Mouse (Mus musculus) erythroid progenitor cell, adult 5-6 weeks (primary cell): Measurements from ENCODE around the gene Ptgs2. TPM values are rescaled to one million over a fixed set of nuclear protein-coding genes. Genes with fewer than 3 reads are reported as not detected.

ENCODE experiments used
- ATAC-seq: replicated peaks from 2 replicates; pipeline ENCODE4 v1.8.0; 2016; ENCODE audit warnings: moderate number of reproducible peaks, mild to moderate bottlenecking, moderate TSS enrichment, inconsistent platforms; ENCODE audit not compliant: poor library complexity, low FRiP score, severe bottlenecking
- total RNA-seq, 2 experiments: library from RNA; stranded (forward) in 1 of 2; stranded (reverse) in 1 of 2; fragments of 150-400 nt in 1 of 2; fragments of 186-747, 209-891 nt in 1 of 2; gene quantifications; 2 replicates each; pipeline versions ENCODE4 v1.2.3 to v1.2.4; 2015 to 2017; ENCODE audit warnings: low replicate concordance in 2 of 2

Gene Ptgs2
- total RNA-seq (2015; ENCODE audit: low replicate concordance) (0.72 and 2.1 TPM in 2 replicates), total RNA-seq (2017; ENCODE audit: low replicate concordance) (0.39 and 0.91 TPM in 2 replicates)

DNA sequence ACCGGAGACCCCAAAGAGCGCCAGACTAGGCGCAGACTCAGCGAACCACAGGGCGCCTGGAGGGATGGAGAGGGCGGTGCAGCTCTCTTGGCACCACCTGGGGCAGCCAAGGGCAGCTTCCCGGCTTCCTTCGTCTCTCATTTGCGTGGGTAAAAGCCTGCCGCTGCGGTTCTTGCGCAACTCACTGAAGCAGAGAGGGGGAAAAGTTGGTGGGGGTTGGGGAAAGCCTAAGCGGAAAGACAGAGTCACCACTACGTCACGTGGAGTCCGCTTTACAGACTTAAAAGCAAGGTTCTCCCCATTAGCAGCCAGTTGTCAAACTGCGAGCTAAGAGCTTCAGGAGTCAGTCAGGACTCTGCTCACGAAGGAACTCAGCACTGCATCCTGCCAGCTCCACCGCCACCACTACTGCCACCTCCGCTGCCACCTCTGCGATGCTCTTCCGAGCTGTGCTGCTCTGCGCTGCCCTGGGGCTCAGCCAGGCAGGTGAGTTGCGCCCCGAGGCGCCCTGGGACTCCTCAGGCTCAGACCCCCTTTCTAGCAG, at the start of gene Ptgs2:
TSS of gene Ptgs2 (plus strand) at position 242 of the 544 bp plus-strand sequence.
- ATAC-seq, result no peak

DNA sequence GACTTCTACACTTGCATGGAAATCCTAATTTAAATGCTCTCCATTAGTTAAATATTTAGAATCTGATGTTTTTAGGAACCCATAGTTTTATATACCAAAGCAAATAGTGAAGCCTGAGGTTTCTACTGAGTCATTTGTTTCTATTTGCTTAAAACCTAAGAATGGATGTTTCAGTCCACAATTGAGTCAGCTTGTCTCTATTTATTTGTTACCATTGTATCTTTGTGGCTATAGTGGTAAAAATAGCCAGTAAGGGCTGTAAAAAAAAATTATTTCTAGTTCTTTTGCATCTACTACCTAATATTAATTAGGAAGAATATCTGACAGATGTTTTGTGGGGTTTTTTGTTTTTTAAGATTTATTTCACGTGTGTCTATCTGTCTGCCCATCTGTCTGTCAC, 49.6 kb upstream of the Ptgs2 start:
- no peak for ATAC-seq

- ATAC-seq, result no peak
Observed at GRCm38 (mm10) chr1:150065684-150066083, 34.1 kb upstream of the Ptgs2 start.

DNA sequence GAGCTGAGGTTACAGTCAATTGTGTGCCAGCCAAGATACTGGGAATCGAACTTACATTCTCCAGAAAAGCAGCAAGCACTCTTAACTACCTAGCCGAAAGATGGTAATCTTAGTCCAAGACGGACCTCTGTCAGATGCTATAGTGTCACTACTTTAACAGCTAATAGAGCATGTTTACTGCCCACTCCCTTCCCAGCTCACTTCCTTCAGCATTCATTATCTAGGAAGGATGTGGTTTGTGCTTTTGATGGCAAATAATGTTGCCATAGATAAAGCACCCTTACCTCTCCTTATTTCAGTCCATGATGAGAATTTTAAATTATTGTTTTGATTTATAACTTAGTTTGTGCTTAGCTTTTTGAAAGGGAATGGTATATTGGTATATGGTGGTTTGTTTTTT, 27.0 kb upstream of the Ptgs2 start:
- ATAC-seq, result no peak

DNA sequence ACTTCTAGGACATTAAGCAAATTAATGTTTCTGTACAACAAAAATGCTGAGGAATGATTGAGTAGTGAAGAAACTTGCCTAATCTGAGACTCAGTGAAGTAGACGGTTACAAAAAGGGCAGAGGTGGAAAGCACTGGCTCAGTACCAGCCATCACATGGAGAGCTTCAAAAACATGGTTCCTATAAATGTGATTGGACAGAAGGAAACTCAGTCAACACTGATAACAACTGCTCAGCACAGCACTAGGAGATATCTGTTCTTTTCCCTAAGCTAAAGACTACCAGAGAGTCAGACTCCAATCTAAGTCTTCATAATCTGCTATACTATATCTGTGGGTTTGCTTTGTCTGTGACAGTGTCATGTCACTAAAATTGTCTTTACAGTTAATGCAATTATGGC, 25.2 kb upstream of the Ptgs2 start:
- no peak for ATAC-seq

DNA sequence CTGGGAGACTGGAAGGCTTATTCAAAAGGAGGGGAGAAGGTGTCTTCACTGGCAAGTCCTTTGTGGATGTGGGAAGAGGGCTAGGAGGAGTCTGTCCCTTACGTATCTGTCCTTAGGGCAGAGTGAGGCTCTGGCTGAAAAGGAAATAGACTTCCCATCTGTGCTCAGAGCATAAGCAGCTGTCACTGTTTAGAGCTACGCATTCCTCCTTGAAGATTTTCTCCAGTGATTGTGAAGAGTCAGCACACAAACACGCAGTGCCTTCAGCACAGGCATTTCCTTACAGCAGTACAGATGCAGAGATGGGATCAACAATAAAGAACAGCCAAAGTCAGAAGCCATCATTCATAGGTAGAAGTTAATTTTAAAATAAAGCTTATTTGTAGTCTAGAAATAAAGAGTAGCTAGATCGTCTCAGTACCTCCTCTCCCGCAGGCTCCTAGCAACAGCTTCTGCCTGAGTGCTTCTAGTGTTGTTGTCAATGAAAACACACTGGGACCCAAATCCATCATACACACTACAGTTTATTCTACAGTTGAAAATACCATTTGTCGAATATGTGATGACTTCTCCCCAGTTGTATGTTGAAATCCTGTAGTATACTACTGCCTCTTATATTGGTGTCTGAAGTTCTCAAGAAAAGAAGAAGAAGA, 10.7 kb upstream of the Ptgs2 start:
- ATAC-seq, result no peak

- no peak for ATAC-seq
Observed at GRCm38 (mm10) chr1:150090229-150090628, 9.6 kb upstream of the Ptgs2 start.

DNA sequence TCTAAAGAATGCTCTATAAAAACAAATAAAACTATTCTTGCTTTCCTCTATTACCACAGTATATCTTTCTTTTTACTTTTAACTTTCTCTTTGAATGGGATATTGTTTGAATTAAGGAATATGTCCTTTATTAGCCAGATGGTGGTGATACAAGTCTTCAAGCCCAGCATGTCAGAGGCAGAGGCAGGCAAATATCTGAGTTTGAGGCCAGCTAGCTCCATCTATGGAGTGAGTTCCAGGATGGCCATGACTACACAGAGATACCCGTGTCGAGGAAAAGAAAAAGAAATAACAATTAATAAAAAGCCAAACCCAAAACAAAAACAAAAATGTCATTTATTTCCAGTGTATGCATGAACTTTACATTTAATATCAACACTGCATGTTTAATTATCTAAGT, 2.8 kb upstream of the Ptgs2 start:
- no peak for ATAC-seq

GRCm38 (mm10) chr1:150097721-150098120, 2.1 kb upstream of the Ptgs2 start:
- no peak for ATAC-seq

DNA sequence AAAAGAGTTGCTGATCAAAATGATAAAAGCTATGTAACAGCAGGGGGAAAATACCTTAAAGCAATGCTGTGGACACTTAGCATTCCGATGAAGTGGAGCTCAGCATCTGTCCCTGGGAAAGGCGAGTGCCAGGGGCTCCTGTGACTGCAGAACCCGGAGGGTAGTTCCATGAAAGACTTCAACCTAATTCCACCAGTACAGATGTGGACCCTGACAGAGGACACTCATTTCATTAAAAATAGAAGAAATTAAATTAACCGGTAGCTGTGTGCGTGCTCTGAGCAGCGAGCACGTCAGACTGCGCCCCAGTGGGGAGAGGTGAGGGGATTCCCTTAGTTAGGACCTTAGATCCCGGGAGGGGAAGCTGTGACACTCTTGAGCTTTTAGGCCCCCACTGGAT, 457 bp upstream of the Ptgs2 start:
- ATAC-seq, result no peak

DNA sequence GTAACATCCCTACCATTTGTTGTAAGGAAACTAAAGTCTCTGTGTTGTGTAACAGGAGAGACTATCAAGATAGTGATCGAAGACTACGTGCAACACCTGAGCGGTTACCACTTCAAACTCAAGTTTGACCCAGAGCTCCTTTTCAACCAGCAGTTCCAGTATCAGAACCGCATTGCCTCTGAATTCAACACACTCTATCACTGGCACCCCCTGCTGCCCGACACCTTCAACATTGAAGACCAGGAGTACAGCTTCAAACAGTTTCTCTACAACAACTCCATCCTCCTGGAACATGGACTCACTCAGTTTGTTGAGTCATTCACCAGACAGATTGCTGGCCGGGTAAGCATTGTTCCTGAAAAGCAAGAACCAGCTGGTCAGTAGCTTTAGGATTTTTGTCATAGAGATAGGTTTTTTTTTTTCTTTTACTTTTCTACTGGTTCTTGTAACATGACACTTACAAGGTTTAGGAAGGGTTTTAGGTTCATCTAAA, 4.4 kb downstream of the Ptgs2 start:
- ATAC-seq, result no peak

- no peak for ATAC-seq
Observed at GRCm38 (mm10) chr1:150106736-150107135, 6.9 kb downstream of the Ptgs2 start.

GRCm38 (mm10) chr1:150109591-150109990, 9.8 kb downstream of the Ptgs2 start:
- no peak for ATAC-seq

- ATAC-seq, result no peak
Observed at GRCm38 (mm10) chr1:150115352-150115751, 15.5 kb downstream of the Ptgs2 start.

DNA sequence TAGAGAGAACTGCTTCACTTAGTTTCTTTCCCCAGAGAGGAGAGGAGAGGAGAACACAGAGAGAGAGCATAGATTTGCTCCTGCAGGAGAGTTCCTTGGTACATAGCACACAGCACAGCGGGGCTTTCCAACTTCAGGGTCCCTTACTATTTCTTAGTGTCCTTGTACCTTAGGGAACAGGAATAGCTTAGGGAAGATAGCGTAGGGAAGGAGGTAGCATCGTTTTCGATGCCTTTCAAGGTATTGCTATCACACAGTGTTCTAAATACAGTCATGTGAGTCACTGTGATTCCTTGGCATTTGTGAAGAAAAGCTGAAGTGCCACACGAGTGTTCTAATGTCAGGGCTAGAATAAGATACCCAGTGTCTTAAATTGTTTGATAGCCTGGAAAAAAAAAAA, 18.5 kb downstream of the Ptgs2 start:
- no peak for ATAC-seq

GRCm38 (mm10) chr1:150125568-150125967, 25.7 kb downstream of the Ptgs2 start:
- no peak for ATAC-seq

DNA sequence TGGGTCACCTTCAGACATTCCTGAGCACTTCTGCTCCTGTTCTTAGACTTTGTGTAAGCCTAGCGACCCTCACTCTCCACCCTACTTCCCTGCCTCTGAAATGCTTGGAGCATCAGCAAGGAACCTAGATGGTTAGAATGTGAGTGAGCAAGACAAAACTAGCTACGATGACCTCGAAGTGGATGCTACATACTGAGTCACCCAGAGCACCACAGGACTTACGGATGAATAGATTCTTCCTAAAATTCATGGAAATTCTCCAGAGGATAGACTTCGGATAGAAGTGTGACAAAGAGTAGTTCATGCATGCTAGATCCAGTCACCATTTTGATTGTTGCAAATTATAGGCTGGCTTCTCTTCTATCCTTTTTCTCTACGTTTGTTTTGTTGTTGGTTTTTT, 30.2 kb downstream of the Ptgs2 start:
- ATAC-seq, result no peak

- ATAC-seq, result no peak
Observed at GRCm38 (mm10) chr1:150130586-150131275, 30.9 kb downstream of the Ptgs2 start.

- ATAC-seq, result no peak
Observed at GRCm38 (mm10) chr1:150135350-150135749, 35.5 kb downstream of the Ptgs2 start.

- ATAC-seq, result no peak
Observed at GRCm38 (mm10) chr1:150139730-150140129, 39.9 kb downstream of the Ptgs2 start.

- ATAC-seq, result no peak
Observed at GRCm38 (mm10) chr1:150141939-150142338, 42.1 kb downstream of the Ptgs2 start.
